Mouse (Mus musculus) forebrain, embryonic 10.5 days (tissue): Measurements from ENCODE around the gene Ddx41. TPM values are rescaled to one million over a fixed set of nuclear protein-coding genes. Genes with fewer than 3 reads are reported as not detected.

Experiments
- DNase-seq: peaks from one replicate; pipeline ENCODE4 v3.0.0-alpha.2; 2017; ENCODE audit warnings: low spot score; ENCODE audit errors: extremely low spot score
- H3K27ac ChIP-seq: fragments of 300-500 bp; sonication (generic); 2 replicates; pipeline ENCODE4 v1.5.1; 2016; ENCODE audit warnings: mild to moderate bottlenecking
- H3K27me3 ChIP-seq: fragments of 300-500 bp; sonication (generic); 2 replicates; pipeline ENCODE4 v1.6.1; 2016; ENCODE audit warnings: mild to moderate bottlenecking; ENCODE audit not compliant: poor library complexity, severe bottlenecking
- H3K36me3 ChIP-seq: fragments of 300-500 bp; sonication (generic); replicated peaks from 2 replicates; pipeline ENCODE4 v1.6.1; 2016; ENCODE audit warnings: mild to moderate bottlenecking, moderate library complexity
- H3K4me1 ChIP-seq: fragments of 300-500 bp; sonication (generic); 2 replicates; pipeline ENCODE4 v1.6.1; 2016
- H3K4me3 ChIP-seq: fragments of 300-500 bp; sonication (generic); 2 replicates; pipeline ENCODE4 v1.5.1; 2016; ENCODE audit warnings: mild to moderate bottlenecking, moderate library complexity
- H3K9me3 ChIP-seq: fragments of 300-500 bp; sonication (generic); 2 replicates; pipeline ENCODE4 v1.6.1; 2016; ENCODE audit warnings: mild to moderate bottlenecking, moderate library complexity
- WGBS: fragments of 180-500 bp; shearing (Covaris S2); methylation state at CpG from one replicate; pipeline ENCODE4 v1.1.7; 2016; 5-methylcytosine and 5-hydroxymethylcytosine counted together
- polyA plus RNA-seq: library from polyadenylated mRNA; unstranded; fragments of >200 nt; fragmentation: Nextera tagmentation; extraction: Ambion mirVana; gene quantifications from 2 replicates; pipeline ENCODE4 v1.2.1, GENCODE M21; 2016

Ddx41 gene
- polyA plus RNA-seq, 1 experiment from 2014 or later = 96.5 TPM

DNA sequence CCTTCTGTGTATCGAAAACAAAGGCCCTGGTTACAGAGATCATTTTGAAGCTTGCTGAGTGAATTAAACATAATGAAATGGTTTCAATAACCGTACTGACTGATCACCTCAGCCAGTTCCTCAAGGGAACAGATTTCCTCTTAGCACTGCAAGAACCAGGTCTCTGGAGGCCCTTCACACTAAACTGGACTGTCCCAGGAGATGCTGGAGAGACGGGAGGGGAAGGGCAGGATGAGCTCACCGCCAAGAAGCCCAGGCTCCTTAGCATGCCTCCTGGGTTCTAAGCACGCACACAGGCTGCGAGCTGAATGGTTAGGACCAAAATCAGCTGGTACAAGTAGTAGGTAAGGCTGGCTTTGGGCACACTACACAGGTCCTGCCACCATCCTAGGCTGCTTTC is 30.5 kb upstream of the Ddx41 start:
- no peaks in the 10 kb centered on the region for H3K9me3 ChIP-seq
- H3K27me3 ChIP-seq = no peaks in the 10 kb centered on the region
- peaks cover 23% of the 10 kb centered on the region for H3K4me1 ChIP-seq
- no peak for DNase-seq
- 94% methylated on average over 6 of the region's 6 CpGs for WGBS
- no peak overlapping the region for H3K4me3 ChIP-seq
- H3K27ac ChIP-seq = no peak overlapping the region
- H3K36me3 ChIP-seq = peaks cover 70% of the 10 kb centered on the region

DNA sequence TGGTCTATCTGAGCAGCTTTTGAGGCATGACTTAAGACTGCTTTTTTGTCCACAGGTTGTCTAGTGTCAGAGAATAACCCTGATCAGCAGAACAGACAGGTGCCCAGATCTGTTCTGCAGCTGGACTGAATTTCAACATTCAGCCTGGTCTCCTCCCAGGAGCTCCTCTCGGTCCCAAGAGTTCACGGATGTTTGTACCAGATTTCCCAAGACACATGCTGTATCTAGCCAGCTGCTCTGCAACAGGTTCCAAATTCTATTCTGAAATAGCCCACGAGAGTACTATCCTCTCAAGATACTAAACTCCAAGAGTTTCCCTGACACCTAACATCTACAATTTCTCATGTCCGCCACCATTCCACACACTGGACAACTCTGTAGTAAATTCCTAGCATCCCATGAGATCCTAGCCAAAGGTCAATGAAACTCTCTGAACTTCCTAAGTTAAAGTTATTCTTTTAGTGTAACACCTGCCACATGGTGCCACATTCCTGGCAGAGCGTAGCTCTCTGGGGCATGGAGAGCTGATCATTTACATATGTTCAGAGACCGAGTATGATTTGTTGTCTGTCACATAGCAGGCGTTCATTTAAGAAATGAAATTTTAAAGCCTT is 26.9 kb upstream of the Ddx41 start:
- 88% methylated on average over 7 of the region's 7 CpGs for WGBS
- H3K27me3 ChIP-seq = no peaks in the 10 kb centered on the region
- no peak for DNase-seq
- H3K4me1 ChIP-seq = 0 out of 2 replicates have a peak, but pooled peaks cover 2% of the 10 kb centered on the region
- H3K9me3 ChIP-seq = no peaks in the 10 kb centered on the region
- H3K4me3 ChIP-seq = no peak overlapping the region
- peaks cover 90% of the 10 kb centered on the region for H3K36me3 ChIP-seq
- no peak overlapping the region for H3K27ac ChIP-seq

DNA sequence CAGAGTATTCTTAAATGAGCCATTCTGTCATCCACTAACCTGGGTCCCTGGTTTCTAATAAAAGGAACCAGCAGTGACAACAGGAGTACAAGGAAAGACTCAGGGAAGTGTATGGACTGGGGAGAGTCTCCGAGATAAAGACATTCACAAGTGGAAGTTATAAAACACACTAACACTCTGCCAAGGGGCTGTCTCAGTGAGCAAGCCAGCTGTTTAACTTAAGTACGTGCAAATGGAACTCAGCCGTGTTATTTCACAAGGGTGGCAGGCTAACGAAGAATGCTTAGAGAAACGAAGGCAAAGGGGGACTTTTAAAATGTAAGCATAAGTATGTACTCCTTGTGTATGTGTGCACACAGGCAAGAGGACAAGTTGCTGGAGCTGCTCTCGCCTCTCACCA is 21.0 kb upstream of the Ddx41 start:
- peaks cover 88% of the 10 kb centered on the region for H3K36me3 ChIP-seq
- no peak overlapping the region for H3K27ac ChIP-seq
- no peak overlapping the region for H3K4me3 ChIP-seq
- no peaks in the 10 kb centered on the region for H3K9me3 ChIP-seq
- no peaks in the 10 kb centered on the region for H3K27me3 ChIP-seq
- DNase-seq = no peak
- 90% methylated on average over 6 of the region's 6 CpGs for WGBS
- no peaks in the 10 kb centered on the region for H3K4me1 ChIP-seq

DNA sequence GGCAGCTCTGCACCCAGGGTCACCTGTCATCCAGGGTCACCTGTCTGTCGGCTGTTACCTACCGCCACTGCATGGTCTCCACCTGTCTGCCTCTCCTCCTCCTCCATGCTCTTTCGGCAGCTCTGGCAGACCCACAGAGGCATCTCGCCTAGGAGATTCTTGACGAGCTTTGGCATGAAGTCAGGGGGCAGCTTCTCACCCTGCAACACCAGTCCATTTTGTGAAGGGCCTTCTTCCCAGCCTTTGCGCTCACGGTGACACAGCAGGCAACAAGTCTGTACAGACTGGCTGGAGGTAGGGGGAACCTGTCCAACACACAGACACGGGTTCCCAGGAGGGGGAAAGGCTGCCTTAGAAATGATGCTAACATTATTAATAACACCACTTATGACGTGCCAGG is 19.5 kb upstream of the Ddx41 start:
- Histone ChIP-seq H3K36me3 (peaks cover 87% of the 10 kb centered on the region), H3K27me3 (no peaks in the 10 kb centered on the region), H3K4me1 (no peaks in the 10 kb centered on the region), H3K27ac (no peak overlapping the region), H3K9me3 (no peaks in the 10 kb centered on the region), H3K4me3 (no peak overlapping the region)
- DNase-seq = no peak
- 94% methylated on average over 9 of the region's 9 CpGs for WGBS

DNA sequence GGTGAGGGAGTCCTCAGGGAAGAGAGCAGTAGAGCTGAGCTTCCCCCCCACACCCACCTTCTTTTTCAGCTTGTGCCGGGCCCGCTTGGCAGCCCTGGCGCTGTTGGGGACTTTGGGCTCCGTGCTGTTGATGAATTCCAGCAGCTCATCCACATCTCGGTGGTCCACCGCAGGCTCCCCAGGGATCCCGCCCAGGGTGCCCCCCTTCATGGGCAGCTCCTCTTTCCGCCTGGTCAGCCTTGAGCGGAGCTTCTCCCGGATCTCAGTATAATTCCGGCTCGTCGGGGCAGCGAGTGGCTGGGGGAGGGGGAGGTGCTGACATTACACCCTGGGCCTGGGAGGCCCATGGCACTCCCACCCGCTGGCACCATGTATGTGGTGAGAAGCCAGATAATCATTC is 12.6 kb upstream of the Ddx41 start:
- WGBS = 91% methylated on average over 15 of the region's 15 CpGs
- no peaks in the 10 kb centered on the region for H3K27me3 ChIP-seq
- no peaks in the 10 kb centered on the region for H3K4me1 ChIP-seq
- H3K36me3 ChIP-seq = peaks cover 99% of the 10 kb centered on the region
- H3K4me3 ChIP-seq = no peak overlapping the region
- no peak for DNase-seq
- H3K9me3 ChIP-seq = no peaks in the 10 kb centered on the region
- no peak overlapping the region for H3K27ac ChIP-seq

DNA sequence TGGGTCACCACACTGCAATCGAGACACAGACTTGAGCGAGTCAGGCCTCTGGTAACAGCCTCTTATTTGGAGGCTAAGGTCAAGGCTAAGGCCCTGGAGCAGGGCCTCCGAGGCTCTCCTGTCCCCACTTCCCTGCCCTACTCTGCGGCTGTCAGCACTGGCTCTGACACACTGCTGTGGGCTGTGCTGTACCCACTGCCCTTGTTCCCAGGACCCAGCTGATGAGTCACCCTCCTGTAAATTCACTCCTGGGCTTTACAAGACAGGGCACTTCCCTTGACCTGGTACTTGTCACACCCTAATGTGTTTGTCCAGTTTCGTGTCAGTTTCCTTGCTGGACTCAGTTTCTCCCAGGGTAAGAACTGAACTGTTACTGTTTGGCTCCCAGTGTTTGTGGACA is 12.0 kb upstream of the Ddx41 start:
- H3K27ac ChIP-seq = no peak overlapping the region
- H3K9me3 ChIP-seq = no peaks in the 10 kb centered on the region
- no peak overlapping the region for H3K4me3 ChIP-seq
- H3K27me3 ChIP-seq = no peaks in the 10 kb centered on the region
- WGBS = 94% methylated on average over 5 of the region's 5 CpGs
- H3K4me1 ChIP-seq = no peaks in the 10 kb centered on the region
- H3K36me3 ChIP-seq = peaks cover 99% of the 10 kb centered on the region
- DNase-seq = no peak

DNA sequence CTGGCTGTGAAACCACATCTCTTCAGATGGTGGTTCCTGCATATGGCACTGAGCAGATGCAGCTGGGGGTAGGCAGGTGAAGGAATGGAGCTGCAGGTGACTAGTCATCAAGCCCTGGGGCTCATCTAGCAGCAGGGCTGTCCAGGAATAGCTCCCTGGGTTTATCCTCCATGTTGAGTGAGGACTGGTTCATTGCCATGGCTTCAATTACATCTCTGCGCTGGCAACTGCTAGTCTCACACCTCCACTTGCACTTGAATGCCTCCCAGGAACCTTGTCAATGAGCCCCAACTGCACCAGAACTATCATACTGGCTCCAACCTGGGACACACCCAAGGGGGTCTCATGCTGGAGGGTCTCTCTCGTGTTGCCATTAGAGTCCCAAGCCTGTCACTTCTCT is 11.5 kb upstream of the Ddx41 start:
- Histone ChIP-seq H3K4me1 (no peaks in the 10 kb centered on the region), H3K27ac (no peak overlapping the region), H3K9me3 (no peaks in the 10 kb centered on the region), H3K4me3 (no peak overlapping the region), H3K27me3 (no peaks in the 10 kb centered on the region), H3K36me3 (peaks cover 99% of the 10 kb centered on the region)
- DNase-seq = no peak
- WGBS = 92% methylated on average over 2 of the region's 2 CpGs

DNA sequence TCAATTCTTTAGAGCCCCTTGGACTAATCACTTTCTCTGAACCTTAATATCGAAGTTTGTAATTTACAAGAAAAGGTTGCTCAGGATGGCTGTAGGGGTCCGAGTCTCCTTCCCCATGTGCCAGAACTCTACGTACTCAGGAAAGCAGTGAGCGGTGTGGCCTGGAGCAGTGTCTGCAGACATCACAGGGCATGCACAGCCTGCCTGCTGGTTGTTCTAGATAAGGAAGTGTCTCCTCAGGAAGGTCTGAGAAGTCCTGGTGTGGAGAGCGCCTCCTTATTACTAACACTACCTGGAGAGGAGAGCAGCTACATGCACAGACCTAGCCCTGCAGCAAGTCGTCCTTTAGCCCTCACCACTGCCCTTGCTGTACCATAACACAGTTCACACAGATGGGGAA is 8.3 kb upstream of the Ddx41 start:
- no peak for DNase-seq
- no peaks in the 10 kb centered on the region for H3K4me1 ChIP-seq
- H3K27ac ChIP-seq = no peak overlapping the region
- no peaks in the 10 kb centered on the region for H3K9me3 ChIP-seq
- 90% methylated on average over 6 of the region's 6 CpGs for WGBS
- H3K36me3 ChIP-seq = peaks cover 100% of the 10 kb centered on the region
- H3K4me3 ChIP-seq = no peak overlapping the region
- H3K27me3 ChIP-seq = no peaks in the 10 kb centered on the region

DNA sequence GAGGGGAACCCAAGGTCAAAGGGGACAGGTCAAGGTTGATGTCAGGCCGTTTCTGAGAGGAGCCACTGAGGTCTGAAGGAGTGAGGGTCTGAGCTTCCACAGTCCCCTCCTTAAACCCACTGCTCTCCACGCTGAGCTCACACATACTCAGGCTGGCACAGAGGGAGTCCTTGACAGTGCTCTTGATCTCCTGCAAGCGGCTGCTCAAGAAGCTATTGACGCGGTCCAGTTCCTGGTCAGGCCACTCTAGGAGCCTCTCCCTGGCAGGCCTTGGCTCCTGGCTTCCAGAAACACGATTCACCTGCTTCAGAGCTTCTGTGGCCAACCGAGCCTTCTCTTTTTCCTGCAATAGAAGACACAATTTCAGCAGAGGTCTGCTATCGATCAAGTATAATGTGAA is 7.0 kb upstream of the Ddx41 start:
- 92% methylated on average over 8 of the region's 8 CpGs for WGBS
- Histone ChIP-seq H3K4me1 (no peaks in the 10 kb centered on the region), H3K36me3 (peaks cover 100% of the 10 kb centered on the region), H3K9me3 (no peaks in the 10 kb centered on the region), H3K27ac (no peak overlapping the region), H3K27me3 (no peaks in the 10 kb centered on the region), H3K4me3 (no peak overlapping the region)
- DNase-seq = no peak

DNA sequence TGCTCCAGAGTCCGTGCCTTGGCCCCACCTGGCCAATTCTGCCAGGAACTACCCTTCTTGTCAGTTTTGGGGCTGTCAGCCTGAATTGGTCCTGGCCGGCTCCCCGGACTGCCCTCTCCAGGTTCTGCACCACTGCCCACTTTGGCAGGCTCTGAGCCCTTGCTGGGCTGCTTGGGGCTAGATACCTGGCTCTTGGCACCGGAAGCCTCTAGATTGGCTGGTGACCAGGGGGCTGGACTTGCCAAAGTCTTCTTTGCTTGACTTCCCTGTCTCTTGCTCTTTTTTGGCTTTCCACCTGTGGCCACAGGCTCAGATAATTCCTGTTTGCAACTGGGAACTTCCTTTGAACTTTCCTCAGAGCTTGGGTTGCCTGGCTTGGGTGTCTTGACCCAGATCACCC is 6.4 kb upstream of the Ddx41 start:
- H3K36me3 ChIP-seq = peaks cover 100% of the 10 kb centered on the region

DNA sequence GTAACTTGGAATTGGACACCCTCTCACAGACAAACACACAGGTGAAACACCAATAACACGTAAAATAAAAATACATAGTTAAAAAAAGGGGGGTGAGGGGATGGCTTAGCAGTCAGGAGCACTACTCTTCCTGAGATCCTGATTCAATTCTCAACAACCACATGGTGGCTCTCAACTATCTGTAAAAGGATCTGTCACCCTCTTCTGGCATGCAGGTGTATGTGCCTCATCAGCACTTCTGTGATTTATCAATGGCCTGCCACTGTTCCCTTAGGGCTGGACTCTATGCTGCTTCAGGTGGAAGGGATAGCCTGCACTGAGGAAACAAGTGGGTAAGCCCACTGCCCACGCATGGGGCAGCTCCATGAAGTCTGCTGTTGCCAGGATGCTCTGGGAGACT is 4.5 kb upstream of the Ddx41 start:
- H3K4me3 ChIP-seq = no peak overlapping the region
- 89% methylated on average over 2 of the region's 2 CpGs for WGBS
- no peaks in the 10 kb centered on the region for H3K9me3 ChIP-seq
- peaks cover 86% of the 10 kb centered on the region for H3K36me3 ChIP-seq
- no peak overlapping the region for H3K27ac ChIP-seq
- no peak for DNase-seq
- H3K27me3 ChIP-seq = no peaks in the 10 kb centered on the region
- H3K4me1 ChIP-seq = peaks cover 9% of the 10 kb centered on the region

More for the DNA sequence above, 6.4 kb upstream of the Ddx41 start:
- H3K4me3 ChIP-seq = no peak overlapping the region
- no peaks in the 10 kb centered on the region for H3K4me1 ChIP-seq
- no peak for DNase-seq
- 92% methylated on average over 4 of the region's 4 CpGs for WGBS
- no peak overlapping the region for H3K27ac ChIP-seq
- no peaks in the 10 kb centered on the region for H3K27me3 ChIP-seq
- no peaks in the 10 kb centered on the region for H3K9me3 ChIP-seq

DNA sequence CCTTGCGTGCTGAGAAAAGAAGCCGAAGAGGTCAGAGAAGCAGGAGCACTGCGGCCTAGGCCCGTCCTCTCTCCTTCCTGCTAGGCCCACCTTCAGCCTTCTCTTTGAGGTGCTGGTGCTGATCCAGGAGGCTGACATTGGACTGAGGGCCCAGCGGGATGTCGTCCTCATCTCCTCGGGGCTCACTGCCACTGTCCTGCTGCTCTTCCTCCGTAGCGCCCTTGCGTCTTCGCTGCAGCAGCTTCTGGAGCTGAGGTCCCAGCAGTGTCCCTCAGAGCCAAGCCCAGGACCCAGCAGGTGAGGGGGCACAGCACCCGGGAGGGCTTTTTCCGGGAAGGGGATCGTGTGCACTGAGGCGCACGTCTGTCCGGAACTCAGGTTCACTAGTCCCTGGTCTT is 663 bp downstream of the Ddx41 start:
- DNase-seq = no peak
- WGBS = 19% methylated on average over 17 of the region's 17 CpGs
- no peaks in the 10 kb centered on the region for H3K27me3 ChIP-seq
- peak overlapping the region; percentile 91 for H3K27ac ChIP-seq
- peak overlapping the region; percentile 95 for H3K4me3 ChIP-seq
- peaks cover 81% of the 10 kb centered on the region for H3K36me3 ChIP-seq
- H3K9me3 ChIP-seq = no peaks in the 10 kb centered on the region
- peaks cover 19% of the 10 kb centered on the region for H3K4me1 ChIP-seq

DNA sequence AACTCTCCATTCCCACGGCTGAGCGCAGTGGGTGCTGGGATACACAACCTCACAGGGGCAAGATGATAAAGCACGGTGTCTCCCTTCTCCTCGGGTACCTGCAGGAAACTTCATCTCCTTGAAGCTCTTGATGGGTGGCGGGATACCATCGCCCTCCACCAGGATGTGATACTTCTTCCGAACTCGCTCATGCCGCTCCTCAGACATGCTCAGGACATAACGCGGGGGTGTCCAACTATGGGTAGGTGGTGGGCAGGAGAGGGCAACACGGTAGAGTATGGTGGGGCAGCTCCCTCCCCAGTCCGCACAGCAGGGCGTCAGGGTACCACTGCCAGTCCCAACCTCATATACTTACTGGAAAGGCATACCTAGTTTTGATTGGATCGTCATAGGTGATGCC is 1.3 kb downstream of the Ddx41 start:
- Histone ChIP-seq H3K27ac (0 out of 2 replicates have a peak overlapping the region, but pooled peaks have one; percentile 91), H3K4me1 (peaks cover 19% of the 10 kb centered on the region), H3K4me3 (peak overlapping the region; percentile 95), H3K9me3 (no peaks in the 10 kb centered on the region), H3K27me3 (no peaks in the 10 kb centered on the region), H3K36me3 (peaks cover 81% of the 10 kb centered on the region)
- DNase-seq = no peak
- 93% methylated on average over 15 of the region's 15 CpGs for WGBS
